Mouse (Mus musculus) bone marrow, adult 2 months (tissue): ENCODE data around the gene 1700067P10Rik. TPM values are rescaled to one million over a fixed set of nuclear protein-coding genes. Genes with fewer than 3 reads are reported as not detected.

Experiments
- H3K27ac ChIP-seq: fragments of 200-500 bp; 2 replicates; pipeline ENCODE4 v1.5.1; 2012; ENCODE audit warnings: low read depth, mild to moderate bottlenecking, control low read depth, inconsistent platforms, low read length; ENCODE audit not compliant: control insufficient read depth, poor library complexity, insufficient read depth
- H3K4me1 ChIP-seq: fragments of 200-500 bp; 2 replicates; pipeline ENCODE4 v1.6.1; 2011; ENCODE audit warnings: low read length; ENCODE audit not compliant: control insufficient read depth, insufficient read depth
- H3K4me3 ChIP-seq: fragments of 200-500 bp; replicated peaks from 2 replicates; pipeline ENCODE3; 2011; ENCODE audit warnings: mild to moderate bottlenecking, low read depth, low read length, control low read depth; ENCODE audit not compliant: control insufficient read depth
- CTCF ChIP-seq: fragments of 200-500 bp; IDR thresholded peaks from 2 replicates; pipeline ENCODE4 v1.5.1; 2011; ENCODE audit warnings: low read length, control low read depth; ENCODE audit not compliant: control insufficient read depth, insufficient read depth
- POLR2A ChIP-seq: fragments of 200-500 bp; IDR thresholded peaks from 2 replicates; pipeline ENCODE4 v1.6.1; 2011; ENCODE audit warnings: low read depth, mild to moderate bottlenecking, control low read depth, low read length, borderline replicate concordance; ENCODE audit not compliant: control insufficient read depth
- WGBS: fragments of 180-500 bp; shearing (Covaris S2); methylation state at CpG from one replicate; pipeline ENCODE4 v1.1.7; 2018; 5-methylcytosine and 5-hydroxymethylcytosine counted together
- polyA plus RNA-seq: library from polyadenylated mRNA; stranded (reverse); fragments of >200 nt; gene quantifications from 2 replicates; pipeline ENCODE4 v1.2.4, GENCODE M21; 2011; ENCODE audit warnings: low replicate concordance; ENCODE audit not compliant: missing spikeins, insufficient read depth, insufficient read length

The 1700067P10Rik gene
- polyA plus RNA-seq, 1 experiment = not detected

DNA sequence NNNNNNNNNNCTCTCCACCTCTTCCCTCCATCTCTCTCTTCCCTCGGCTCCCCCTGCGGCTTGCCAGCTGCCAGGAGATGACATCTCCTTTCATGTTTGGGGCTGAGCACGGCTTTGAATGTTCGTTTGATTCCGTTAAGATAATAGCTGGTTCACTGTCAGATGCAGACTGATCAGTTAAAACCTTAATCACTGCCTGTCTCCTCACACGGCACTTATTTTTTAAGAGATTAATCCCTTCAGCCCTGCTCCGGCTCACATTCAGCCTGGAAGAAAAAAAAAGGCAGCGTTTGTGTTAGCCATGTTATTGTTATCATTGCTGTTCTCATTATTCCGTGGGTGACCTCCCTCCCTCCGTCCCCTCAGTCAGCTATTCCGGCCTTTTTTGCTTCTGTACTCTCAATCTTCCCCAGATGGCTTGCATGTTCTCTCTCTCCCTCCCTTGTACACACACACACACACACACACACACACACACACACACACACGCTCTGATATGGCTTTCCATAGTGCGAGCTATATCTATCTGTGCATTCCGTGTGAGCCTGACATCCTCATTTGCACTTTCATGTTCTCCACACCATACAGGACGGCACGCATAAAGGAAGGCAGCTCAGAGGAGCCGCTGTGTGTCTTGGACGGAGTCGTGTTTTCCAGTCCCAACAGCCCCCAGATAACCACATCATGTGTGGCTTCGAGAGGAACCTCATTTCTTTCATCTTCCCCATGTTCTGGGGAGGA lies 33.9 kb upstream of the 1700067P10Rik start:
- Histone ChIP-seq H3K27ac (no peak overlapping the region), H3K4me3 (no peak overlapping the region), H3K4me1 (no peaks in the 10 kb centered on the region)
- TF ChIP-seq POLR2A = no peak
- no peak for TF ChIP-seq CTCF
- 61% methylated on average over 20 of the region's 20 CpGs for WGBS

DNA sequence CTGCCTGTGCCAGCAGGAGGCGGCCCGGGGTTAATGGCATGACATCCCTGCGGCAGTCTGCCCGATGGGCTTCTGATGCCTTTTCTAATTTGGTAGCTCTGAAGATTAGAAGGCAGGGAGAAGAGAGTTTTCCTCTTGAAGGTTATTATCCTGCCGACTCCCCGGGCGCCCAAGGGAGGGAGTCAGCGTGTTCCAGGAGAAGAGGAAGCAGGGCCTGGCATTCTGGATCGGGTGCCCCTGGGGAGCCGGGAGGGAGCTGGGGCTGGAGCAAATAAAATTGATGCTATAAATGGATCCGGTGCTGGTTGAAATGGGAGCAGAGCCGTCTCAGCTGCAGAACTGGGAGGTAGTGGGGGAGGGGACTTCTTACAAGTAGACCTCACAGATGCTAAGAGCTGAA lies 31.7 kb upstream of the 1700067P10Rik start:
- TF ChIP-seq CTCF = no peak
- TF ChIP-seq POLR2A = no peak
- Histone ChIP-seq H3K4me3 (no peak overlapping the region), H3K27ac (no peak overlapping the region), H3K4me1 (no peaks in the 10 kb centered on the region)
- WGBS = 12% methylated on average over 12 of the region's 12 CpGs

DNA sequence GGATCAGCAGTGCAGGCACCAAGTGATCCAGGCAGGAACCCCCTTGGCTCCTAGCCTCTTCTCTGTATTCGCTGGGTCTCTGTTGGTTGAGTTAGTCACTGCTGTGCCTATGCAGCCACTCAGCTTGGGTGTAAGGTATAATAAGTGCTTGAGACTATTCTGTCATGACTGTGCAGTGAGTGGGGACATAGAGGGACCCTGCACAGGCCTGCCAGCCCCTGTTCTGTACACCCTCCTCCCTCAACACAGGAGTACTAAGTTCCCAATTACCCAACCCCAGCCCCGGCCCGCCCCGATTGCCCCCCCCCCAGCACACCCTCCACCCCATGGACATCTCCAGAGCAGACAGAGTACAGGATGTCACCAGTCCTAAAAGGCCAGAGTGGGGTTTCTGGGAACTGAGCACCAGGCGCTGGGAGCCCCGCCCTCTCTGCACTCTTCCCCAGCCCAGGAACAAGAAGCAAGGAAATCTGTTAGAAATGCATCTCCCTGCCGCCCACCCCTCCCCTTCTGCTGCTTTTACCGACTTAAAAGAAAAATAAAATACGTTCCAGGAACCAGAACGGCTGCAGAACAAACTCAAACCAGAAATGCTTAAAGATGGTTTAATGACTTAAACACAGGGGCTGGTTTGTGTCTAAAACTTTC lies 24.8 kb upstream of the 1700067P10Rik start:
- no peaks in the 10 kb centered on the region; the same call in 1 of the 2 replicates for H3K4me1 ChIP-seq
- no peak overlapping the region for H3K4me3 ChIP-seq
- no peak for TF ChIP-seq POLR2A
- TF ChIP-seq CTCF = no peak
- 45% methylated on average over 10 of the region's 10 CpGs for WGBS
- no peak overlapping the region for H3K27ac ChIP-seq

DNA sequence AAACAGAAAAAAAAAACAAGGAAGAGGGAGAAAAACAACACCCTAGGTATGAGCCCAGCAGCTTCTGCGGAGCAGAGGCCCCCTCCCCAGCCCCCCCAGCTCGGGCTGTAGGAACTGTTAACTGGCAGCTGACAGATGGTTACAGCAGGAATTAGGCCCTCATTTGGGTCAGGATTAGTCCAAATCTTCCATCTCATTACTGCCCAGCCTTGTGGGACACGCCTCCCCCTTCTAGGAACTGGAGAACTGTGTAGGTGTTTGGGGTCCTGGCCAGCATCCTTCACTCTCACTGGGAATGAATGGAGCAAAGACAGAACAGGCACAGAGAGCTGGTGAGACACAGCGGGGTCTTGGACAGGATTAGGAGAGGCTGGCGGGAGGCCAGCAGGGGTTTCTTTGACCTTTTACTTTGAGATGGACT lies 24.0 kb upstream of the 1700067P10Rik start:
- no peak overlapping the region for H3K4me3 ChIP-seq
- no peaks in the 10 kb centered on the region; the same call in 1 of the 2 replicates for H3K4me1 ChIP-seq
- TF ChIP-seq CTCF = no peak
- no peak overlapping the region for H3K27ac ChIP-seq
- WGBS = 72% methylated on average over 5 of the region's 5 CpGs

DNA sequence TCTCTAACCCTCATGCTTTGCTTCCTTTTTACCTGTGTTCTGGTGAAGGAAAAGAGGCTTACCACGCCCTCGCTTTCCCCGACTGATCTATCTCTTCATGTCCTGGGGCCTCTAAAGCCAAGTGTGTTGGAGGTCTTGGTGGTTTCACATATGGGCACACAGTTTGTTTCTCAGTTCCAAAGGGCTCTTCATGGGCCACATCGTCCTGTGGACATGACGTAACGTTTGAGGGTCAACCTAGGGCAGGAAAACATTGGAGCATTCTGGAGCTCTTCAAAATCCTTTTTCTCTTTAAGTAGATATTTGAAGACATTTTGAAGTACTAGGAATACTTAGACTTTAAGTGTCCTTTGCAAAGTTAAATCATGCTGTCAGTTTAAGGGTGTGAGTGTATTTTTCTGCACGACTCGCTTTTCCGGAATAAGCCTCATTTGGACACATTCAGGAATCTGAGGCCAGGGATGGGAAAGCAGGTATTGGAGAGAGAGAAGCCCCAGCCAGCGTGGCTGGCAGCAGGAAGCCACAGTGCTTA lies 22.0 kb upstream of the 1700067P10Rik start:
- no peaks in the 10 kb centered on the region; the same call in 1 of the 2 replicates for H3K4me1 ChIP-seq
- 76% methylated on average over 10 of the region's 10 CpGs for WGBS
- TF ChIP-seq POLR2A (no peak), CTCF (no peak)
- no peak overlapping the region for H3K4me3 ChIP-seq
- H3K27ac ChIP-seq = no peak overlapping the region

DNA sequence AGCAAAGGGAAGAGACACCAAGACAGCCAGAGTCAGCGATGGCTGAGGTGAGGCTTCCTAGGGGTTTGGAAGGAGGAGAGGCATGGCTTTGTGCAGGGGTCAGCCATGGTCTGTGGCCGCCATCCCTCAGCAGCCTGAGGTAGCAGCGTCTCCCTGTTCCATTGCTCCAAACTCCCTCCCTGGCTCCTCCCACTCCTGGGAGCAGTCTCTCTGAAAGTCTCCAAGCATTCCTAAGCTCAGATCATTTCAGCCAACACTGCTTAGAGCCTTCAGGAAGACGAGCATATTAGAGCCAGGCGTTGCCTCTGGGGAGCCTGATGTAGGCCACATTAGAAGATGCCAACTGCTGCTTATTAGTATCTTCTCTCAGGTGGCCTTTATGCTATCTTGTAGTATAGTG lies 21.4 kb upstream of the 1700067P10Rik start:
- Histone ChIP-seq H3K4me3 (no peak overlapping the region), H3K27ac (no peak overlapping the region), H3K4me1 (no peaks in the 10 kb centered on the region; the same call in 1 of the 2 replicates)
- WGBS = 76% methylated on average over 5 of the region's 5 CpGs
- TF ChIP-seq POLR2A (no peak), CTCF (no peak)

DNA sequence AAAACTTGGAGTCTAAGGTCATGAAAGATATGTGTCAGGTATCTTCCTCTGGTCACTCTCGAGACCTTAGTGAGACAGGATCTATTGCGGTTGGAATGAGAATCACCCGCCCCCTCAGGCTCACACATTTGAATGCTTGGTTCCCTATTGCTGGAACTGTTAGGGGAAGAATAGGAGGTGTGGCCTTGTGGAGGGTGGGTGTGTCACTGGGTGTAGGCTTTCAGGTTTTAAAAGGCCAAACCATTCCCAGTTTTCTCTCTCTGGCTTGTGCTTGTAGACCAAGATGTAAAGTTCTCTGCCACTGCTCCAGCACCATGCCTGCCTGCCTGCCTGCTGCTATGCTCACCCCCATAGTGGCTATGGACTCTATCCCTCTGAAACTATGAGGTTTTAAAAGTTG lies 8.5 kb upstream of the 1700067P10Rik start:
- TF ChIP-seq CTCF = no peak
- no peak for TF ChIP-seq POLR2A
- no peak overlapping the region for H3K4me3 ChIP-seq
- H3K27ac ChIP-seq = no peak overlapping the region
- WGBS = 45% methylated on average over 3 of the region's 3 CpGs
- H3K4me1 ChIP-seq = no peaks in the 10 kb centered on the region

DNA sequence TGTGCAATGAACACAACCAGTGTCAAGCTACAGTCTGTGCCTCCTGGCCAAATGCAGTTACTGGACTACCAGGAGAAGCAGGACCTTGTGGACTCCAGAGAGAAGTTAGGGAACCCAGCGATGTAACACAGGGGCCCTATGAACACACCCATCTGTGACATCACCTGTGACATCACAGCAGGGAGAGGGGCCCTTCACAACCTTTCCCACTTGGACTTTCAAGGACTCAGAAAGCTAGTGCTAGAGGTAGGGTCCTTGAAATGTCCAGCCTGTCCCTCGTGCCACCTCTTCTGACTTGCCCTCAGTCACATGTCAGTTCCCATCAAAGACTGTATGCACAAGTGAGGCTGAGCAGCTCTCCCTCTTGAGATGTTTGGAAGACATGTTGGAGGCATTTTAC lies 327 bp downstream of the 1700067P10Rik start:
- no peaks in the 10 kb centered on the region for H3K4me1 ChIP-seq
- 77% methylated on average over 2 of the region's 2 CpGs for WGBS
- no peak overlapping the region for H3K4me3 ChIP-seq
- H3K27ac ChIP-seq = no peak overlapping the region
- TF ChIP-seq POLR2A = no peak
- TF ChIP-seq CTCF = no peak

DNA sequence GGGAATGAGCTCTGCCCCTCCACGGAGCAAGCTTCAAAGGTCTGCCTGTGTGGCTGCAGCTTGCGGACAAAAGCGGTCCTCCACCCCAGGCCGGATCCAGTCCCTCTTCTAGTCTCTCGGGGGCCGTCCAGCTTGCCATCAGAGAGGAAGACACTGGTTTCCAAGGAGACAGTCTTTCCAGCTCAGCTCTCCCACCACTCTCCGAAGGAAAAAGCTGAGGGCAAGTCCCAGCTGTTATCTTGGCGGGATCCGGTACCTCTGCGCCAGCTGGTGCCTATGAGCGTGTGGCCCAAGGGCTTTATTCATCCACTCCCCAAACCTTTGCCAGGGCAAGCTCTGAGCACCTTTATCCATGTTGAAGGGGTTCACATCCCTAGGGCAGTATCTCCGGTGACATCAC lies 1.2 kb downstream of the 1700067P10Rik start:
- TF ChIP-seq CTCF (no peak), POLR2A (no peak)
- Histone ChIP-seq H3K4me1 (no peaks in the 10 kb centered on the region), H3K4me3 (no peak overlapping the region), H3K27ac (no peak overlapping the region)
- WGBS = 87% methylated on average over 12 of the region's 12 CpGs
